Mouse (Mus musculus): ENCODE data around the gene Slc37a1.

Slc37a1 gene

GRCm38 (mm10) chr17:31286492-31286891 is at the start of gene Slc37a1:
Slc37a1 (plus strand) TSS chr17:31286792.
- in situ Hi-C loops (cut with MboI; ENCODE audit: unreplicated experiment in 2 of 2), result no loop called here

- in situ Hi-C loops (cut with MboI; ENCODE audit: unreplicated experiment in 2 of 2), result no loop called here
These were observed 48.2 kb upstream of the Slc37a1 start for GRCm38 (mm10) chr17:31238234-31239020.

DNA sequence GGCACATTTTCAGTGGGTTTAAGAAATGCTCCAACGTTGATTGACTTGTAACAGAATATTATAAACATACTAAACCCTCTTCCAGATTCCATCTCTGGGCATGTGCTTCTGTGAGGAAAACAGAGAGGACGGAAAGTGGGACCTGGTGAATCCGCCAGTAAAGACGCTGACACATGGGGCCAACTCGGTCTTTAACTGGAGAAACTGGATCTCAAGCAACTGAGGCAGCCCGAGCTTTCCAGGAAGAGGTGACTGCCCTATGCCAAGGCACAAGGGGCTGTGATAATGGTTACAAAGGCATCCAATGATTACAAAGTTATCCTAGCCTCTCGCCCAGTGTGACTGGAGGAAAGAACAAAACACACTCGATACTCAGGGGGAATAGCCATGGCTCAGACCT is 45.4 kb upstream of the Slc37a1 start:
- in situ Hi-C loops (cut with MboI; ENCODE audit: unreplicated experiment in 2 of 2), result no loop called here

GRCm38 (mm10) chr17:31242764-31243163 is 43.8 kb upstream of the Slc37a1 start:
- in situ Hi-C loops (cut with MboI; ENCODE audit: unreplicated experiment in 2 of 2), result no loop called here

DNA sequence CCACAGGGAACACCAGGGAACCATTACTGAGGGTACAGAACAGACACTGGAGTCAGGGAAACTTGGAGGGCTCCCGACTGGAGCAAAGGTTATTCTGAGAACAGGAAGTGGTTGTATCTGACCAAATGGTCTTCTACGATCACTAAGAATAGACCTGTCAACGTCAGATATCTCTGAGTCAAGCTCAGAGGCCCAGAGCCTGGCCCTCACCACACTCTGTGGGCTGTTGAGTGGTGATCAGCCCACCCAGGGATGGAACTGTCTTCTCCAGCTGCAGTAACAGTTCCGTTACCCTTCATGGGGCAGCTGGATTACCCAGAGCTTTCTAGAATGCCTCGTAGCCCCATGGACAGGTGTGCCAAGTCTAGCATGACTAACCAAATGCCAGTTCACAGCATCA is 41.3 kb upstream of the Slc37a1 start:
- in situ Hi-C loops (cut with MboI; ENCODE audit: unreplicated experiment in 2 of 2), result loop anchor here (5.0 kb wide), 2 partner anchors 48 to 58 kb away; partner anchors contain the start of gene Tmprss3 (in 1 of the 2)

- in situ Hi-C loops (cut with MboI; ENCODE audit: unreplicated experiment in 2 of 2), result loop anchor here (5.0 kb wide), 2 partner anchors 50 to 60 kb away; partner anchors contain the start of gene Tmprss3 (in 1 of the 2)
These were observed 39.4 kb upstream of the Slc37a1 start for GRCm38 (mm10) chr17:31247144-31247543.

- in situ Hi-C loops (cut with MboI; ENCODE audit: unreplicated experiment in 2 of 2), result no loop called here
These were observed 32.6 kb upstream of the Slc37a1 start for GRCm38 (mm10) chr17:31253951-31254350.

DNA sequence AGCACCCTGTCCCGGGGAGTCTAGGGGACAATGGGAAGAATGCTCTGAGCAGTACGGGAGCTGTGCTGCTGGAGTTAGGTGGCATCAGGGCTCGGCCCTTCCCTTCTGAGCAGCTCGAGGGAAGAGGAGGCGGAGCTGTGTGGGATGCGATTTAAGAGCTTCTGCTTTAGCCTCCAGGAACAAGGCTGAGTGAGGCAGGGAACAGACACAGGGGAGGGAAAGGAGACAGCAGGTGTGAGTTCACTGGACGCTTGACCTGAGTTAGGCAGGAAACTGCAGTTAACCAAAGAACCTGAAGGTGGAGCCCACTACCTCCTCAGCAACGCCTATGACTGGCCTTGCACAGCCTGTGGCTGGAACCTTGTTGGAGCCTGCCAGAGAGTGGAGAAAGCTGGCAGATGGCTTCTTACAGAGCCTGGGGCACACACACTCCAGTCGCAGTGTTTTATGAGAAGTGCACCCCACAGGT is 32.1 kb upstream of the Slc37a1 start:
- in situ Hi-C loops (cut with MboI; ENCODE audit: unreplicated experiment in 2 of 2), result no loop called here

DNA sequence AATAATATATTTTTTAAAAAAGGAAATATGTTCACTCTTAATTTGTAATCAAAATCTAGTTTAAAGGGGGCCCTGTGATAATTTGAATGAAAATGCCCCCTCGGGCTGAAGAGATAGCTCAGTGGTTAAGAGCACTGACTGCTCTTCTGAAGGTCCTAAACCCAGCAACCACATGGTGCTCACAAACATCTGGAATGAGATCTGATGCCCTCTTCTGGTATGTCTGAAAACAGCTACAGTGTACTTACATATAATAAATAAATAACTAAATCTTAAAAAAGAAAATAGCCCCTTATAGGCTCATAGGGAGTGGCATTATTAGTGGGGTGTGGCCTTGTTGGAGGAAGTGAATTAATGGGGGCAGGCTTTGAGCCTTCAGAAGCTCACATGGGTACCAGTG is 29.4 kb upstream of the Slc37a1 start:
- in situ Hi-C loops (cut with MboI; ENCODE audit: unreplicated experiment in 2 of 2), result loop anchor here in 1 of 2 experiments (5.0 kb wide), 1 partner anchor 35 kb away; no protein-coding TSS in a partner anchor

- in situ Hi-C loops (cut with MboI; ENCODE audit: unreplicated experiment in 2 of 2), result loop anchor here in 1 of 2 experiments (5.0 kb wide), 1 partner anchor 34 kb away; no protein-coding TSS in a partner anchor
These were observed 28.7 kb upstream of the Slc37a1 start for GRCm38 (mm10) chr17:31257898-31258297.

DNA sequence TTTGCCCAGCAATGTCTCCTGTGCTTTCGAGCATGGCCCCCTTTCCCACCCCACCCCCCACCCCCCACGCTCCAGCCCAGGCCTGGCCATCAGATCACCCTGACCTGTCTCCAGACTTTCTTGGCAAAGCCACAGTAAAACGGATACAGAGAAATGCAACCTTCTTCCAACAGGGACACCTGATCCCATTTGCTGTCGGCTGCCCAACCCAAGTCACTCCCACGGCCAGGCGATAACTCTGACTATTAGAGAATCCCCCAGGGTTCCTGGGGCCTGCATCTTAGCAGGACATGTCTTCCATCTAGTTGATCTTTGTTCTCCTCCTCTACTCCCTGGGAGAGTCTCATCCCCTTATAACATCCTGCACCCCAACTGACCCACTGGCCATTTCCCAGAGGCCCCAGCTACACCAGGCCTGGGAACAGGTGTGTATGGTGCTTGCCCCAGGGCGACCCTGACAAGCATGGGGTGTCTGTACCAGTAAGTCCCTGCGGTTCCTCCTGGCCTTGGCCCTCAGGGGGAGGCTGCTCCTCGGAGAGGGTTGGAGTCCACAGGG is 28.2 kb upstream of the Slc37a1 start:
- in situ Hi-C loops (cut with MboI; ENCODE audit: unreplicated experiment in 2 of 2), result loop anchor here in 1 of 2 experiments (5.0 kb wide), 1 partner anchor 34 kb away; no protein-coding TSS in a partner anchor

- in situ Hi-C loops (cut with MboI; ENCODE audit: unreplicated experiment in 2 of 2), result loop anchor here in 1 of 2 experiments (5.0 kb wide), 1 partner anchor 33 kb away; no protein-coding TSS in a partner anchor
These were observed 27.4 kb upstream of the Slc37a1 start for GRCm38 (mm10) chr17:31259145-31259544.

- in situ Hi-C loops (cut with MboI; ENCODE audit: unreplicated experiment in 2 of 2), result loop anchor here in 1 of 2 experiments (5.0 kb wide), 1 partner anchor 32 kb away; no protein-coding TSS in a partner anchor
These were observed 26.8 kb upstream of the Slc37a1 start for GRCm38 (mm10) chr17:31259825-31260224.

DNA sequence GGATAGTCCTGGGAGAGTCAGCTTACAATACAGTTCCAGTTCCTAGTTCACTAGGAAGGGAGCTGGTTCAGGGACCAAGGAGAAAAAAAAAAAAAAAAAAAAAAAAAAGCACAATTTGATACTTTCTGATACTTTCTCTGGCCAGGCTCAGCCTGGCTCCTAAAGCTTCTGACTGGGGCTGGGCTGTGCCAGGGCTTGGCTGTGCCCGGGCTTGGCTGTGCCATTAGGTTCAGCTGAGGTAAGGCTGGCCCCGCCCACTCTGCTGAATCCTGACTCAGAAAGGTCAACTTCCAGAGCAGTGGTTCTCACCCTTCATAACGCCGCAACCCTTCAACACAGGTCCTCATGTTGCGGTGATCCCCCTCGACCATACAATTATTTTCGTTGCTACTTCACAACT is 26.2 kb upstream of the Slc37a1 start:
- in situ Hi-C loops (cut with MboI; ENCODE audit: unreplicated experiment in 2 of 2), result no loop called here

DNA sequence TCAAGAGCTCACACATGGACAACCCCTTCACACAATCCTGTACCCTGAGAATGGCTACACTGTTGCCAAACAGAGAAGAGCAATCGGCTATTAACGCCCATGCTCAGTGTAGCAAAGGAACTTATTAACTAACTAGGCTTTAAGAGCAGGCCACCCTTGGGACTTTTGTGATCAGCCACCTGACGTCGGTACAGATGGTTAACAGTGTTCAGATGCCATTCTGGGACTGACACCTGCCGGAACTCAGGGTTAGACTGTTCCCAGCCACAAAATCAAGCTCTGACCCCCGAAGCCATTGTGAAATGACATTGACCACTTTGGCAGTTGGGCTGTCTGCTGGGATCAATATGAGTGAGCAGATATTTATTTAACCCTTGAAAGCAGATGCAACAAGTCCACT is 25.2 kb upstream of the Slc37a1 start:
- in situ Hi-C loops (cut with MboI; ENCODE audit: unreplicated experiment in 2 of 2), result no loop called here

DNA sequence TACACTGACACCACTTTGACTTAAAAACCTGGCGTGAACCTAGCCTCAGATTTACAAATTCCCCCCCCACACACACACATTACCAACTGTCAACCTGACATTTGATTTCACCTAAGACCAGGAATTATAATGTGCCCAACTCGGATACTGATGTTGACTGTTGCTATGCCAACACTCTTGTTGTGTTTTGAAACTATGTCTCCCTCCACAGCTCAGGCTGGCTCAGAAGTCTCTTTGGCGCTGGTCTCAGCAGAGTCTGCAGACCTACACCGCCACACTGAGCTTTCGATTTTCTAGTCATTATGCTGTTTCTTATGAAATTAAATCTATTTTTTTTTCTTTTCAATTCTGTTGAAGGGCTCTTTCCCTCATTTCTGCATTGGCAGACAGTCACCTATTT is 23.9 kb upstream of the Slc37a1 start:
- in situ Hi-C loops (cut with MboI; ENCODE audit: unreplicated experiment in 2 of 2), result no loop called here

GRCm38 (mm10) chr17:31263770-31264169 is 22.8 kb upstream of the Slc37a1 start:
- in situ Hi-C loops (cut with MboI; ENCODE audit: unreplicated experiment in 2 of 2), result no loop called here

GRCm38 (mm10) chr17:31264372-31264771 is 22.2 kb upstream of the Slc37a1 start:
- in situ Hi-C loops (cut with MboI; ENCODE audit: unreplicated experiment in 2 of 2), result no loop called here

DNA sequence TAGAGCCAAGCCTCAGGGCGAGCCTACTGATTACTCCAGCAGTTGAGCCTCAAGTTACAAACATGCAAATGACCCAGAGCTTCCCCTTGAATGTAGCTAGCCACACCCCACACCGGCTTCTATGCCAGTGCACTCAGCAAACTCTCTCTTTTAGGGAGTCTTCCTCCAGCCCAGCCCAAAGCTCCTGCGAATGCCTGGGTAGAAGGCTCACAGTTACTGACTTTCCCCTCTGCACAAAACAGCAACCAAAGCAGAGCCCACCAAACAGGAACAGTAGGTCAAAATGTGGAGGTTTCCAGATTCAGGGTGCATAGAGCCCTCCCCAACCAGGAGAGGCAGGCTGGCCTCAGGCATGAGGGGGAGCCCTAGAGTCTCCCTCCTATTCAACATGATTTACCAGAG is 21.4 kb upstream of the Slc37a1 start:
- in situ Hi-C loops (cut with MboI; ENCODE audit: unreplicated experiment in 2 of 2), result no loop called here

DNA sequence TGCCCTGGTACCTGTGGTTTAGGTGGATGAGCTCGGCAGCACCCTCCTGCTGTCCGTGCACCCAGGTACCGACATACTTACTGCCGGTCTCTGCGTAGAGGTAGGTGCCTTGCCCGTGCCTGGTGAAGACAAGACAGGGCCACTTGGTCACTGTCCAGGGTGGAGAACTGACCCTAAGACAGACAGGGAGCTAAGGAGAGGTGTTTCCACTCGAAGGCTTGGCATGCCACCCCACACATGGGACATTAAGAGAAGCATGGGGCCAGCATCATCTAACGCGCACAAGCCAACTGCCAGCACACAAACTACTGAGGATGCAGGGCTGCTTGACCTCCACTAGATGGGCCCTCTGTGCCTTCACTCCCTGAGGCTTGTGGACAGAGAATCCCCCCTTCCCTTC is 20.8 kb upstream of the Slc37a1 start:
- in situ Hi-C loops (cut with MboI; ENCODE audit: unreplicated experiment in 2 of 2), result no loop called here

- in situ Hi-C loops (cut with MboI; ENCODE audit: unreplicated experiment in 2 of 2), result no loop called here
These were observed 20.2 kb upstream of the Slc37a1 start for GRCm38 (mm10) chr17:31266321-31266950.
